Mouse (Mus musculus): ENCODE measurements at regions not wholly inside any gene's neighbourhood (a gene's known extent, or its start where the extent isn't known, plus 50 kb on each side); places are given as distances from the start of the nearest gene placed in this dataset.
A peak's percentile ranks its signal among the peaks of the same experiment; 100 is the strongest.

DNA sequence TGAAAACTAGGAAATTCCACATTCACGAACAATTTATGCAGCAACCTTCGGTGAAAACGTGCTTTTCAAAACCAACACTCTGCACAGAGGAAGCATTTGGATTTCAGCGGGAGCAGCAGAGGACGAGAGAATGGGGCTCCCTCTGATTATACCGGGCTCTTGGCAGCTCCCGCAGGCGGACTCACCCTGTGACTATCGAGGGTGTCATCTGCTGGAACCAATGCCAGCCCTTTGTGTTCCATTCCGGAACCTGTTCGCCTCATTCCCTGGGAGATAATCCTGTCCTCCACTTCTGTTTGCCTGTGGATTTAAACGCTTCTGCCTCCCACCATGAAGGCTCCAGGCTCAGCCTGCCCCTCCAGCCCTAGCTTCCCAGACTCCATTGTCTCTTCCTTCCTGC is 77.1 kb downstream of the Utp18 start:
- no peak for DNase-seq (ENCODE audit: extremely low read depth, low read depth)

DNA sequence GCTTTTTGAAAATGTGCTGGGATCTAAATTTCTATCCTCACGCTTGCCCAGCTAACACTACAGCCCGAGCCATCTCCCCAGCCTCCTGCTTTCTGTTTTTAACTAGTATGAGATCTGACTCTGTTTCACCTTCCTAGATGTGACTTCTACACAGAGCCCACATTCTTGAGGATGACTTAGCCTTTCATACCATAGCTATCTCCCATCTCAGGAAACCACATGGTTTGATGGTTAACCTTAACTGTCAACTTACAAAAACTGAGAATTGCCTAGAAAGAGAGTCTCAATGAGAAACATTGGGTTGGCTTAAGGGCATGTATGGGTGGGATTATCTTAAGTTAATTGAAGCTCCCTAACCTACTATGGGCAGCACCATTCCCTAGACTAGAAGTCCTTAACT is 78.4 kb downstream of the Utp18 start:
- no peak for DNase-seq (ENCODE audit: extremely low read depth, low read depth)

DNA sequence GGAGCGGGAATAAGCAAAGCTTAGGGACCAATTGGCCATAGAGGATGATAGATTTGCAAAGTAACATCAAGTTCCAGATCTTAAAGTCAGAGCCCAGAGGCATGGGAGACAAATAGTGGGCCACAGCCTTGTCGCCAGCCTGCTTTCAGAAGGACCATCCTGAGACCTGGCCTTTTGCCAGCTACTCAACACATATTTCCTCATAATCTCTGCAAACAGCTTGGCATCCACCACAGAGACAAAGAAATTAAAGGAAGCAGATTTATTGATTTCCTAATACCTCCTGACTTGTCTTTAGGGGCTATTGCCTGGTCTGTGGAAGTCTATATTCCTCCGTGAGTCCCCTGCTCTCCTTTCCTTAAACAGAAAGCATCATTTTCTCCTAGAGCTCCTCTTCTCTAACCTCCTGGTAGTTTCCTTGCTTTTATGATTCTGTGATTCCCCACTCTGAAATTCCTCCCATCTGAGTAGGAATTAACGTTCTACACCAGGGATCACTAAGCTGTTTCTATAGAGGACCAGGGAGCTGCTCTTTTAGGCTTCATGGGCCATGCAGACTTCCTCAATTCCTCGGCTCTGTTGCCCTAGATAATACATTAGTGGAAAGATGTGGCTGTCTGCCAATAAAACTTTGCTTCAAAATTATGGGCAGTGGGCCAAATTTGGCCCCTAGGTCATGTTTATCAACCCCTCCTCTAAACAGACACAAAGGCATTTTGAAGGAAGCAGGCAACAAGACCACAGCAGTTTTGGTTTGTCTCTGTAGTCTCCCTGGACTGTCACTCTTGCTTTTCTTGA is 114.2 kb downstream of the Utp18 start:
- DNase-seq (ENCODE audit: extremely low read depth, low read depth): peak; percentile 2

DNA sequence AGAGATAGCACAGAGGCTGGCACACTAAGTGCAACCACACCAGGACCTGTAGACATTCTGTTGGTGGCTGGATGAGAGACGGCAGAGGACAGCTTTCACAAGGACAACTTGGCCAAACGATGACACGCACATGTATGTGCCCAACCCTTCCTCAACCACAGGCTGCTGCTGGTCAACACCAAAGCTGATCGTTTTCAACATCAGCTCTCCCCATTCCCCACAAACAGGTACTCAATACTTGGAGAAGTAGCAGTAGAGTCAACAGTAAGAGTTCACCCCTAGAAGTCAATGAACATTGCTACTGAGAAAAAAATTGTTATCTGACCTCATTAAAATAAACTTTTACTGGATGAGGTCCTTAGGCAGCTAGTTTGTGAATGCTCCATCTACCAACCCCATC is 119.6 kb downstream of the Utp18 start:
- DNase-seq (ENCODE audit: extremely low read depth, low read depth): no peak

DNA sequence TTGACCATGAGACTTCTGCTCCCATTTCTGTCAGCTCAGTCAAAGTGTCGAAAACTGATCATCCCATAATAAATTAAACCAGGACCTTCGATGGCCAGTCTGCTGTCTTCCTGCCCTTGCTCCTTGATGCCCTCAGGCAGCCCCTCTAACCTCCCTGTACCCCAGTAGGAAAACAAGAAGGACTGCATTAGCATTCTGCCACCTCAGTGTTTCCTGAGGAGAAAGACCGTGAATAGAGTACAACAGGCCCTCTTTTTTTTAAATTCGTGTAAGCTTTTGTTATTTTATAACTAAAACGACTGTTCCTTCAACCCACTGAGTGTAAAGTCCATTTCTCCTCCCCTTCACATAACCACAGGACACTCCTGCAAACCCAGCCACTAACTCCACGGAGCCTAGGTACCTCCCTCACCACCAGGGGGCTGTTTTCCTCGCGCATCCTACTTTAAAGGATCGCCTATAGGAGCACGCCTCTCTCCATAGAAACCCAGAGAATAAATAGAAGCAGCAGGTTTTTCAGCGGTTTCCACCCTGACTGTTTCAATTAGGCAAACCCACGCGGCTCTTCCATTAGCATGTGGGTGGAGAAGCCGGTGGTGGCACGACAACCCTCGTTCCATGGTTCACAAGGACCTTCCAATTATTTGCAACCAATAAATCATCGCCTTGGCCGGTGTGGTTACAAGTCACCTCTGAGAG is 122.6 kb downstream of the Utp18 start:
- DNase-seq (ENCODE audit: extremely low read depth, low read depth): no peak

DNA sequence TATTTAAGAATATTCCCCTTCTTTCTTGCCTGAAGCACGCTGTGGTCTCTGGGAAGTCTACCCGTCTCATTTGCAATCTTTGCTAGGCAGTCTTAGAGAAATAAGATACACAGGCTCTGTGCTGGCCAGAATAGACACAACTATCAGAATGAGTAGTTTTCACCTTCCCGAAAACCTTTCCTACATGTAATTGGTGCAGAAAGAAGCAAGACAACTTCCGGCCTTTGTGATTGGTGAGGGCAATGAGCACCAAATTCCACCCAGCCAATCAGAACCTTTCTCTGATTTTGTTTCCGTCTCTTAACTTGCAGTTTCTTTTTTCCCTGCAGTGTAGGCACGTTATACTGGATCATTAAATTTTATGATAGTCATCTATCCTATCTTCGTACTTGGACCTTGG is 127.7 kb downstream of the Utp18 start:
- no peak for DNase-seq (ENCODE audit: extremely low read depth, low read depth)

DNA sequence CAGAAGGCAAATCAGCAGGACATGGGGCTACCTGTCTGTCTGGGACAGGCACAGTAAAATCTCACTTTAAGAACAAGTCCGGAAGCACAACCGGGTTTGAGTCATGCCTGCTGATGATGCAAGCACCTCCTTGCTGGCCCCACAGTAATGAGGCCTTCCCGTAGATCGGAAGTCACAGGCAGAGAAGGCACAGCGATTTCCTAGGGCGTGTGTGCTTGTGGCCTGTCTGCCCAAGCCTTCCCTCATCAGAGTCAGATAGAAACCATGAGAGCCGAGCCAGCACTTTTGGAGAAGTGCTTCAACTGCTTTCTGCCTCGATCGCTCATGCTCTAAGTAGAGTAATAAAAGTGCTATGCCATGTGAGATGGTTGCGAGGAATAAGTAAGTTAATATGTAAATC is 148.9 kb downstream of the Utp18 start:
- DNase-seq (ENCODE audit: extremely low read depth, low read depth): no peak

DNA sequence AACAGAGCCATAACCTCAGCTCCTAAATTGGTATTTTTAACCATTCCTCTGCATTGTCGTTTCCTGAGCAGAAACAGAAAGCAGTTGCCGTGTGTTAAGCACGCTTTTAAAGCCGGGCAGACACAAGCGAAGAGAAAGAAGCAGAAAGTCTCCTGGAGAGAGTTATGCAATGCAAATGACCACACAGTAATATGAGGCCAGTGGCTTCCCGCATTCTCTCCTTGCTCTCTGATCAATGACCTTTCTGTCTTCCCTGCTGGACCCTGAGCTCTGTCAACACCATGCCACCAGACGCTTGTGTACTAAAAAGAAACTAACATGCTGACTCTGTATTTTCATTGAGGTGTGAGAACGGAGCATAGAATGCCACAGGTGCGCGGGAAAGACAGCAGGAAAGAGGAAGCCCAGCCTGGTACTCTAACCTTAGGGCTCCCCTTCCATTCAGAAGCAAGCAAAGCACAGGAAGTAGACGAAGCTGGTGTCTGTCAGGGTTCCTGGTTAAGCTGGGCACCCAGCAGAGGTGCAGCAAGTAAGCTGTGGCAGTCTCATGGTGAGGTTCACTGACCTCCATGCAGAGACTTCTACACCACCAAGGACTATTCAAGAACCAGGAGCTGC is 151.9 kb downstream of the Utp18 start:
- DNase-seq (ENCODE audit: extremely low read depth, low read depth): no peak

DNA sequence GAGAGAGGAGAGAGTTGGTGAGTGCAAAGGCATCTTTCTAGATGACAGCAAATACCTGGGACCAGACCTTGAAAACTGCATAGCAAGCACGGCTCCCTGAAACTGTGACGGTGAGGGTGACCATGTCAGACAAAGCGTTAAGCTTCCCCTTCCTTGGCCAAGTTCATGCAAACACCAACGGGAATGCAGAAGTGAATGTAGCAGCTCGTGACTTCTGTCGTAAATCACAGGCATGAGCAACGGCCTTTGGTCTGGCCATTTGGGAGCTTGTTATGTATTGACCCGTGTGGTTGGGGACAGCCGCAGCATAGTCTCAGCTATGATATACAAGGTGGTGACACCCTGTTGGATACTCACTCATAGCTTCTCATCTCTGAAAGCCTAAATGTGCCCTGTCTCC is 156.4 kb downstream of the Utp18 start:
- no peak for DNase-seq (ENCODE audit: extremely low read depth, low read depth)

DNA sequence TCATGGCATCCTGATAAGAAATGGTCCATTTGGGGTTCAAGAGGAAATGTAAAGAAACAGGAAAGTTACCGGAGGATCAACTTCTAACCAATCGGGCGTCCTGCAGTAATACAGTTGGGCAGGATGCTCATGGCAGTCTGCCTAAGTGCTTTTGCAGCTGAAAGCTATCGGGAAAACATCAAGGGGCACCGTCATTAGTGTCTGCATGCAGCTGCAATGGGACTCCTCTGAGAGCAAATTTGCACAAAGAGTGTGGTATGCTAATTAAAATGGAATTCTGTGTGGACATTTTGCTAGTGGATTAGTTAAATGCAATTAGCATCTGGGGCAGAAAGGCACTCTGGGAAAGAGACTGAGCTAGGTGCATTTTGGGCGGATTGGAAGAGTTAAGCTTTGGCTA is 160.3 kb downstream of the Utp18 start:
- DNase-seq (ENCODE audit: extremely low read depth, low read depth): no peak

DNA sequence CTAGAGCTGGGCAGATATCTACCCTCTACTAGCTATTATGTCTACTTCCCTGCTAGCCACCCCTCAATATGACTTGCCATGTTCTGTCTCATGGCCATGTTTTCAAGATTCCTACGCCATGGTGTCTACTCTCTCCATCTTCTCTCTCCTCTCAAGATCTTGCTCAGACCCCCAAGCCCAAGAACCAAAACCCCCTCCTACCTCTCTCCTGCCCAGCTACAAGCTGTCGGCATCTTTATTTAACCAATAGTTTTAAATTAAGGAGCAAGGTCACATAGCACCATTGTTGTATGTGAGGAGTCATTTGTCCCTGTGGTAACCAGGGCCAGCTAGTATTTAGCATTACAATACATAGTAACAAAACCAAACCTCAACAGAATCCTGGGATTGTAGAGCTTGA is 166.4 kb downstream of the Utp18 start:
- no peak for DNase-seq (ENCODE audit: extremely low read depth, low read depth)

DNA sequence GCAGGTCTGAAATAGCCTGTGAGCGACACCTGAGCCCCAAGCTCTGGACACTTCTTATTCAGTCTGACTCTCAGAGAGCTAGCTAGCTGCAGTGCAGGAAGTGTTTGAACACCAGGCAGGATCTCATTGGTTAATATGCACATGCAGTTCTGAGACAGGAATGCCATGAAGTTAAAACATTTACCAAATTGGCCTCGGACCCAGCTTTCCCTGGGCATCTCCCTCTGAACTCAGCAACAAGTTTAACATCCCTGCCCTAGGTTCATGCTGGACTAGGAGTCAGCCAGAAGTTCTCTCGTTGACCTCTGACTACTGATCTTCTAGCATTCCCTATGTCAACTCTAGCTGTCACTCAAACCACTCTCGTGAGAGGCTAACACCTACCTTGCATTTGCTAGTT is 175.9 kb downstream of the Utp18 start:
- DNase-seq (ENCODE audit: extremely low read depth, low read depth): no peak

DNA sequence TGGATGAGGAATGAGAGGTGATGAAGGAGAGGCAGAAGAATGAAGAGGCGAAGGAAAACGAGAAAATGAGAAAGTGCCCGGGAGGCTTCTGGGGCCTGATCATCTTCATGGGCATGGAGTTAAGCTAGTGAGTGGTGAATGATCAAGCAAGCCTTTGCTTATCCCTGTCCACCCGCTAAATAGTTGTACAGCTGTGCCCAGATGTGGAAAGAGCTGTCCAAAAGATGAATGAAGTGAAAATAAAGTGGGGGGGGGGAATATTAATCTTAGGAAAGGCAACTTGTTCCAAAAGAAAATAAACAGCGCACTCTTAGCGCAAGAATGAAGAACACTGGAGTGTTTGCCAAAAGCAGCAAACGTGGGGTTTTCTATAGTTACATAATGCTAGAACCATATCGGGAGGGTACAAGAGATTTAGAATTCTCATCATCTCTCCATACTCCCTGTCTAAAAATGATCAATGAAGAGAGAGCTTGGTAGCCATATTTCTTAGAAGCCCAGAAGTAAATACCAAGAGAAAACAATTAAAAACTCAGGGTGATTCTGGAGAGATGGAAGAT is 188.5 kb downstream of the Utp18 start:
- no peak for DNase-seq (ENCODE audit: extremely low read depth, low read depth)

DNA sequence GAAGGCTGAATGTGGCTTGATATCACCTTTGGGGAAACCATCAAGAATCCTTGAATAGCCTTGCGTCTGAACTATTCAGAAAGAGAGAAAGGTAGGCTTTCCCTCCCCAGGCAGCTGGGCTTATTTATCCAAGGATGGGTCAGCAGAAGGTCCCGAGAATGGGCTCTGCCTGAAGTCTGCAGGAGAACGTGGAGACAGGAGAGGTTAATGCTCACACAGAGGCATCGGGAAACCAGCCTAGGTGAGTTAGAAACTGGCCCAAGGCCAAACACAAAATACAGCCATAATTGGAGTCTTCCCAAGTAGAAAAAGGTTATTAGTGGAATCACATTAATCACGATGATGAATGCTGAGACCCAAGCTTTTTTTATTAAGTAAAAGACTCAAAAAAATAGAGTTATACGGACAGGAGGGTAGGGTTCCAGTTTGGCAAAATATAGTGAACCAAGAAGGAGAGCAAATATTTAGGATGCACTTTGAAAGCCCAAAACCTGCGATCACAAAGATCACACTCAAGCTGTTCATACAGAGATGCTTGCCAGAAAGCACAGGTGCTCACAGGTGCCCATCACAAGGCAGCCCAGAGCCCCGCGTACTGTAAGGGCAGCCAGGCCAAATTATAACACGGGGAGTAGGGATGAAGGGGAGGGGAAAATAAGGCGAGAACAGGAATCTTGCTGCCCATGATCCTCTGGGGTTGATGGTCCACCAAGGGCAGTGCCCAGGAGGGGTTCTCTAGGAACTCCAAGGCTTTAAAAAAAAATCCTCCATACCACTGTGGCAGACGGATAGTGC is 189.3 kb downstream of the Utp18 start:
- DNase-seq (ENCODE audit: extremely low read depth, low read depth): no peak

DNA sequence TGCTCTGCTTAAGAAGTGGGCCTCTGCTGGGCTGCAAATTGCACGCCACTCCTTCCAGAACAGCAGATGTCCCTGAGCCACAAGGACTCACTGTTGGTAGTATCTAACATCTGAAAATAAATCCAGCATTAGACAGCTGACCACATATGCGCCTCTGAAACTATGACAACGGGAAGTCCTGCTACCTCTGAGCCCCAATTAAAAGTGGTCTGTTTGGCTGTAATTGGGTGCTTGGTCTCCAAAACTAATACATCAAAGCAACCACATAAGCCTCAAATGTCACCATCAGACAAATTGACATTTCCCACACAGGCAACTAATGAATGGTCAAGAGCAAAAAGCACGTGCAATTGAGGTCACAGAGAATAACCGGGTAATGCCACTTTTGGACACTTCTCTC is 201.9 kb downstream of the Utp18 start:
- no peak for DNase-seq (ENCODE audit: extremely low read depth, low read depth)

DNA sequence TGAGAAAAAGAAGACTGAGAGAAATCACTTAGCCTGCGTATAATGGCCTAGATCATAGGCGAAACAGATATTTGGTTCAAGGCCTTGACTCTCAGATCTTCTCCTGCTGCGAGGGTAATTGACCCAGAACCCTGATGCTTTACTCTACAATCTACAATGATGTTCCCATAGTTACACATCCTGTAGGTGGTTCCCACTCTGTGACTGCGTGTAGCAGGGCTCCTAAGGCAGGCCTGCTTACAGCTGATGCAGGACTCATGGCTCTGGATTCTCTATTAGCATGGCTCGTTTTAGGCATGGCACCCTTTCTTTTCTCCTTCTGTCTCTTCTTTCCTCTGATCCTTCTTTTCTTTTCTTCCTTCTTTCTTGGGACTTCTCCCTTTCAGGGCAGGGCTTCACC is 209.3 kb downstream of the Utp18 start:
- no peak for DNase-seq (ENCODE audit: extremely low read depth, low read depth)

DNA sequence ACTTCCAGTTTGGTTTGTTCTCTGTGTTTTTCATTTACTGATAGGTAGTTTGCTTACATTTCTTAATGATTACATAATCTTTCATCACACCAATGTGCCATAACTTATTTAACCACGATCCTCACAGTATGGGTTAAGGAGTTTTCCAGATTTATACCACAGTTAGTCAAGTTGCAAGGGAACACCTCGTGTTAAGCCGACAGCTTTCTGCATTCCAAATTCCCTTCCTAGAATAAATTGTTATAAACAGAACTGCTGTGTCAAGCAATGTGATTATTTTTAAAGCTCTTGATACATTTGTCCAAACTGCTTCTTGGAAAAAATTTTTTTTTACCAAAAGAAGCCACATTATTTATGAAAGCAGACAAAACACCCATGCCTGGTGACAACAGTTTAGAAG is 213.5 kb downstream of the Utp18 start:
- DNase-seq (ENCODE audit: extremely low read depth, low read depth): no peak

DNA sequence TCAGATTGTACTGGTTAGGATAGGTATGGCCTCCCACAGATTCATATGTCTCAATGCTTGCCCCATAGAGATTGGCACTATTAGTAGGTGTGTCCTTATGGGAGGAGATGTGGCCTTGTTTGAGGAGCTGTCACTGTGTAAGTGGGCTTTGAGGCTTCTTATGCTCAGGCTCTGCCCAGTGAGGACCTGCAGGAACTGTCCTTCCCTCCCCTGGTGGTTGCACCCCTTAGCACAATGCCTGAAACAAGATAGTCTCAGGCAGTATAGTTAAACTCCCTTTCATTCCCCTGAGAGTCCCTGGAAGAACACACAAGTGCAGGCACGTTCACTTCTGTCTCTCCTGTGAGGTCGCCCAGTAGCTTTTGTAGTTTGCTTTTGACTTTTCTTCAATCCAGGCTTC is 223.9 kb downstream of the Utp18 start:
- DNase-seq (ENCODE audit: extremely low read depth, low read depth): no peak

DNA sequence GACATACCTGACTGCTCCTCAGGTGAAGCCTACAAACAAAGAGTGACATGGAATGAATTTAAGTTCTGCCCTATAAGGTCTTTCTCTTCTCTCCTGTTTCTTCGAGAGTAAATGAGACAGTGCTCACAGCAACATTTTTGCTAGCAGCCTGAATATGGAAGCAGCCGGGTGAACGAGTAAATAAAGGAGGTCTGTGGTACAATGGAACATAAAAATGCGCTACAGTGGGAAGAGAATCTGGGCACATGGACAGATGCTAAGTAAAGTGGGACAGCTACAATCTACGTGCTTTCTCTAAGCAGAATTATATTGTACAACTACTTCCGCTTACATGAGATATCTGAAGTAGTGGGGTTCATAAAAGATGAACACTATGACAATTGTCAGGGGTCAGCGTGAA is 225.2 kb downstream of the Utp18 start:
- DNase-seq (ENCODE audit: extremely low read depth, low read depth): no peak

DNA sequence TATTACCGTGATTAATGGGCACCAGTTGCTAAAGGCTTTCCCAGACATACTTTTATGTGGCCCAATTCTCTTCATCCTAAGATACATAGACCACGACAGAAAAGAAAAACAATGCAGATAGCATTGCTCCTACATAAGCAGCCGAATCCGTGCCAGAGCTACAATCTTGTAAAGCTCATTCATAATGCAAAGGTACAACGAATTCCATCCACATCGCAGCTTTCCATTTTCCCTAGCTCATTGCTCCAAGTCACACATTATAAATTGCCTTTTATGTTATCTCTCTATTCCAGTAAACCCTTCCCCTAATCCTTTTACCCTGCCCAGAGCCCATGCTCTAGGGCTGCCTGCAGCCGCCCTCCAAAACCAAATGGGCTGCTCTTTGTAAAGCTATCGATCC is 226.8 kb downstream of the Utp18 start:
- no peak for DNase-seq (ENCODE audit: extremely low read depth, low read depth)

DNA sequence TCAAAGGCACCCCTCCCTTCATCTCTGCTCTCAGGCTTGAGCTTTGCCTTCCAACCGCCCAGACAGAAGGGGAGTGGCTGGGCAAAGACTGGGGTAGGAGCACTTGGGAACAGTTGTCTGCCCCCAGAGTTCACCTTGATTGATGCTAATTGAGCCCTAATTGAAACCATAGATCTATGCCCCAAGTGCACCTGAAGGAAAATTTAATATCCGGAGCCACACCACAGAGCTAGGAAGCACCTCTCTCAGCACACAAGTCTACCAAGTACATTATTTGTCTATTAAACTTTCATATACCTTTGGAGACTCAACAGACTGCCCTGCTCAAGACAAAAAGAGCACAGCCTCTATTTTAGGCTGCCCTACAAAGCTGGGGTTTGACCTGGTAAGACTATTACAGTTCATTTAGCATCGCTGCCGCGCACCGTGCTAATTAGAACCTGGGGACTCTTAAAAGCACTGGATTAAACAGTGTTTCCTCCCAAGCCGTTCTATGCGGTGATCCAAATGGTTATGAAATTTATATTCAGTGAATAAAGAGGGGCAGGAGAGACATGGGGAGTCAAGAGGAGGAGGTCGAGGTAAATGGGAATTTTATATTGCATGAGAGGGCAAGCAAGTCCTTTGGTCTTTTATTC is 229.8 kb downstream of the Utp18 start:
- DNase-seq (ENCODE audit: extremely low read depth, low read depth): no peak

Measured in MEL-GATA-1-ER (cell line).